Mouse (Mus musculus) megakaryocyte, embryonic 14.5 days (primary cell): Measurements from ENCODE around the gene Tulp1.

Source experiments
- FLI1 ChIP-seq: IDR thresholded peaks from 2 replicates; pipeline ENCODE4 v1.6.1; 2012; ENCODE audit warnings: low read length, inconsistent platforms, mixed read lengths
- GATA1 ChIP-seq: IDR thresholded peaks from 3 replicates; pipeline ENCODE4 v1.6.1; 2012; ENCODE audit warnings: mixed read lengths, low read length, inconsistent platforms, borderline replicate concordance

DNA sequence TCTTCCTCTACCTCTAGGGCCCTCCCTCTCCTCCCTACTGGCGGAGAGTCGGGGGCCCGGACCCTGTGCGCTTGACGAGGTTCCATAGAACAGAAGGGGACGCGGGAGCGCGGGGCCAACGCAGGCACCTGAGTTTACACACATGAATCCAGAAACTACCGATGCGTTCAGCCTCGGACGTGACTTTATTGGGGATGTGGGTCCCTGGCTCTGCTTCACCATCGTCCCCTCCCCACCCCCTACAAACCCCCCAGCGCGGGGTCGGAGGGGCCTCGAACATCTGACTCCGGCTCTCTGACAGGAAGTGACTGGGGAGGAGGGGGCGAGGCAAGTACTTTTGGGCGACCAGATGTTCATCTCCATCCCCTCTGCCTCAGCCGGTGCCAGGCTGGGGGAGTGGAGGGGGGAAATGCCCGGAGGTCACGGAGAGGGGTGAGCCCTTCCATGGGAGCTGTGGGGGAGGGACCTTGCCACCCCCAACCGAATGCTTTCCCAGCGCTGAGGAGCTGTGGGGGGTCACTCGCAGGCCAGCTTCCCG is 13.6 kb downstream of the Tulp1 start:
- TF ChIP-seq GATA1 (no peak), FLI1 (no peak)
